Mouse (Mus musculus) lung, embryonic 16.5 days (tissue): ENCODE measurements around the gene Gcsam. TPM values are rescaled to one million over a fixed set of nuclear protein-coding genes. Genes with fewer than 3 reads are reported as not detected.

Source experiments
- ATAC-seq: fragments of 200-750 bp; cut with Nextera tagmentation; 2 replicates; pipeline ENCODE4 v1.8.0; 2017; ENCODE audit warnings: low read depth, mild to moderate bottlenecking, moderate library complexity
- H3K27ac ChIP-seq: fragments of 300-500 bp; sonication (generic); 2 replicates; pipeline ENCODE4 v1.5.1; 2014; ENCODE audit warnings: mild to moderate bottlenecking, control low read depth, low read length
- H3K27me3 ChIP-seq: fragments of 300-500 bp; sonication (generic); 2 replicates; pipeline ENCODE4 v1.6.1; 2014; ENCODE audit warnings: low read depth, low read length, mixed read lengths; ENCODE audit not compliant: control insufficient read depth, insufficient read depth
- H3K36me3 ChIP-seq: fragments of 300-500 bp; sonication (generic); 2 replicates; pipeline ENCODE4 v1.6.1; 2014; ENCODE audit warnings: low read length; ENCODE audit not compliant: control insufficient read depth, insufficient read depth
- H3K4me1 ChIP-seq: fragments of 300-500 bp; sonication (generic); replicated peaks from 2 replicates; pipeline ENCODE4 v1.6.1; 2014; ENCODE audit warnings: low read length, mixed read lengths; ENCODE audit not compliant: control insufficient read depth, insufficient read depth
- H3K4me2 ChIP-seq: fragments of 300-500 bp; sonication (generic); 2 replicates; pipeline ENCODE4 v1.6.1; 2014; ENCODE audit warnings: low read depth, low read length, control low read depth
- H3K4me3 ChIP-seq: fragments of 300-500 bp; sonication (generic); 2 replicates; pipeline ENCODE4 v1.5.1; 2014; ENCODE audit warnings: mild to moderate bottlenecking, low read length, control low read depth
- H3K9ac ChIP-seq: fragments of 300-500 bp; sonication (generic); 2 replicates; pipeline ENCODE4 v1.6.1; 2014; ENCODE audit warnings: low read length, control low read depth
- H3K9me3 ChIP-seq: fragments of 300-500 bp; sonication (generic); 2 replicates; pipeline ENCODE4 v1.6.1; 2016; ENCODE audit warnings: low read length; ENCODE audit not compliant: control insufficient read depth
- WGBS: fragments of 180-500 bp; shearing (Covaris S2); extraction: QIAGEN DNeasy Blood & Tissue Kit; methylation state at CpG from one replicate; pipeline ENCODE4 v1.1.7; 2014; 5-methylcytosine and 5-hydroxymethylcytosine counted together
- polyA plus RNA-seq: library from polyadenylated mRNA; unstranded; fragments of >200 nt; fragmentation: Nextera tagmentation; extraction: Ambion mirVana; gene quantifications from 2 replicates; pipeline ENCODE4 v1.2.1, GENCODE M21; 2015

The Gcsam gene
- polyA plus RNA-seq = 0.08 and 0.38 TPM in 2 replicates

DNA sequence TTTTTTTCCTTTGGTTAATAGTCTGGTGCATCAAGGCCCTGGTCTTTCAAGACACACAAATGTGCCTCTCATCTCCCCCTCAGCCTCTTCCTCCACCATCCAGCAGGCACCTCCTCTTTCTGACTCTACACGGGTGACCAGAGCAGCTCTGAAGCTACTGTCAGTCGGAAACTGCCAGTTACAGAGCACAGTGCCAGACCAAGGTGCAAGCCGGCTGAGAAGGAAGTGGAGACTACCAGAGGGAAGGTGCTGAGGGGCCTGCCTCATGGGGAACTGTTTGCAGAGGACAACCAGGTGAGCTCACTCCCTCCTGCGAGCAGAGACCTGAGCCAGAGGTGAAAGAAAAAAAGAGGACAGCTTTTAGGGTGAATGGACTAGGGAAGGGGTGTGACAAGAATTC, at the start of gene Gcsam:
Gene Gcsam, plus strand, starts transcription at position 114 of the 400 bp plus-strand sequence.
- H3K4me2 ChIP-seq = no peak within 1 kb of the TSS
- H3K27ac ChIP-seq = peak within 1 kb of the TSS; percentile 48; the same call in 1 of the 2 replicates
- no peak within 1 kb of the TSS for H3K9ac ChIP-seq
- 44% methylated on average over 4 of the region's 4 CpGs for WGBS
- H3K4me1 ChIP-seq = no peaks in the 10 kb centered on the region
- H3K27me3 ChIP-seq = no peaks in the 10 kb centered on the region
- no peak within 1 kb of the TSS for H3K4me3 ChIP-seq
- ATAC-seq = no peak
- no peaks in the 10 kb centered on the region for H3K9me3 ChIP-seq
- H3K36me3 ChIP-seq = no peaks in the 10 kb centered on the region

DNA sequence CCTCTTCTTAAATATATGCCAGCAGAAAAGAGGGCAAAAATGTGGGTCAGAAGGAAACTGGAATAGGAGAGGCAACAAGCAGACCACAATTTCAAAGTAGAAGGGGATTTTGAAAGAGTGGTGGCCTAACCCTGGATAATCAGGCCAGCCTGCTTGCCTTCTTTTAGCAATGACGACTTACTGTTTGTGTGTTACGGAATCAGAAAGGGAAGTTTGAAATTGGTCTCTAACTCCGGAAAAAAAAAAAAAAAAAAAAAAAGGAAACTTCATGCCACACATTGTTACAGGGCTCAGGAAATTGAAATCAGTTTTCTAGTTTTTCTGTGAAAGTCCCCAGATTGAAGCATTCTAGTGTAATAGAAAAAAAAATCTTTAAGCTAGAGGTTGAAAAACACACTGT, 48.4 kb upstream of the Gcsam start:
- no peak overlapping the region for H3K4me2 ChIP-seq
- no peaks in the 10 kb centered on the region for H3K27me3 ChIP-seq
- no peak for ATAC-seq
- no peak overlapping the region for H3K9ac ChIP-seq
- H3K4me3 ChIP-seq = no peak overlapping the region
- H3K4me1 ChIP-seq = no peaks in the 10 kb centered on the region
- no peak overlapping the region for H3K27ac ChIP-seq
- H3K9me3 ChIP-seq = no peaks in the 10 kb centered on the region
- WGBS = 44% methylated on average over 3 of the region's 3 CpGs
- H3K36me3 ChIP-seq = no peaks in the 10 kb centered on the region

DNA sequence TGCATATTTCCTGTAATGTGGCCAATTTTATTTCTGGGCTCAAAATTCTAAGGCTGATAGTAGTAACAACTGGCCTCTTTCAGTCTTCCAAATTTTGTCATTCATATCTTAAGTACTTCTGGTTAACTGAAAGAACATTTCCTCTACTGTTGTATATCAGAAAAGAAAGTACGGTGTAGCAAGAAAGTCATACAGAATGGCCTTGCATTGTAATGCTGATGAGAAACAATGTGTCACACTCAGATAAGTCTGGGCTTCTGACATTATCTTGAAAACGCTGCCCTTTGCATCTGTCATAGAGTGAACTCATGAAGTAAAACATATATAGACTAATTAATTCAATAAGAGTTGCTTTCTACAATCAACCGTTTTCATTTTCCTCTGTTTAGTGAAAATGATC, 37.9 kb upstream of the Gcsam start:
- H3K4me3 ChIP-seq = no peak overlapping the region
- 71% methylated on average over 3 of the region's 3 CpGs for WGBS
- H3K36me3 ChIP-seq = no peaks in the 10 kb centered on the region
- no peak overlapping the region for H3K27ac ChIP-seq
- H3K9ac ChIP-seq = no peak overlapping the region
- no peak for ATAC-seq
- H3K27me3 ChIP-seq = no peaks in the 10 kb centered on the region
- no peak overlapping the region for H3K4me2 ChIP-seq
- no peaks in the 10 kb centered on the region for H3K4me1 ChIP-seq
- H3K9me3 ChIP-seq = no peaks in the 10 kb centered on the region

DNA sequence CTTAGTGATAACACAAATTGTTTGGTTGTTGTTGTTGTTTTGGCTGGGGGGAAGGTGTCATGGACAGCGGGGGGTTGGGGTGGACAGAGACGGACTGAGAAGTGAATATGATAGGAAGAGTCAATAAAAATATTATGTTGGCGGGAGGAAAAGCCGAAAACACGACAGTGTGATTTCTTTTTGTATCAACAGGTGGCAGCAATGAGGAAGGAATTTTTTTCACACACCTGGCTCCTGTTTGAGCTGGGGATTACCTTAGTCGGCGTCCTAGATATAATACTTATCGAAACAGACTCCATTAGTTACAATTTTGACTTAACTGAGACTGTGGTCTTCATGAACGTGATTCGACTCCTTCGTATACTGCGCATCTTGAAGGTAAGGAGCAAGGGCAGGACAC, 30.3 kb upstream of the Gcsam start:
- WGBS = 49% methylated on average over 12 of the region's 12 CpGs
- no peaks in the 10 kb centered on the region for H3K4me1 ChIP-seq
- no peak overlapping the region for H3K9ac ChIP-seq
- no peaks in the 10 kb centered on the region for H3K36me3 ChIP-seq
- no peaks in the 10 kb centered on the region for H3K27me3 ChIP-seq
- no peak for ATAC-seq
- no peaks in the 10 kb centered on the region for H3K9me3 ChIP-seq
- no peak overlapping the region for H3K4me3 ChIP-seq
- no peak overlapping the region for H3K4me2 ChIP-seq
- no peak overlapping the region for H3K27ac ChIP-seq

DNA sequence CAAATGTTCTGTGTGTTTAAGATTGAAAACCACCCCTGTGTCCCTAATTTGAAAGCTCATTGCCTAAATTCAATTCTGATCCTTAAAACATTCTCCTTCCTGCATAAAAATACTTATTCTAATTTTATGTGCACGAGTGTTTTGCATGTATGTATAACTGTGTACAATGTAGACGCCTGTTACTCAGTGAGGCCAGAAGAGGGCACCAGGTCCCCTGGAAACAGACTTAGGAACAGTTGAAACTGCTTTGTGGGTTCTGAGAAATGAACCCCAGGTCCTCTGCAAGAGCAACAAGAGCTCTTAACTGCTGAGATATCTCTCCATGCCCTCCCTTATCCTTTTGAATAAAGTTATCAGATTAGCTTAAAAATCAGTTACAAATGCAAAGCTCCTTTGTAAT, 27.7 kb upstream of the Gcsam start:
- Histone ChIP-seq H3K9ac (no peak overlapping the region), H3K4me1 (no peaks in the 10 kb centered on the region), H3K27me3 (no peaks in the 10 kb centered on the region), H3K4me2 (no peak overlapping the region), H3K36me3 (no peaks in the 10 kb centered on the region), H3K4me3 (no peak overlapping the region), H3K9me3 (no peaks in the 10 kb centered on the region), H3K27ac (no peak overlapping the region)
- no peak for ATAC-seq
- 19% methylated on average over 2 of the region's 2 CpGs for WGBS

DNA sequence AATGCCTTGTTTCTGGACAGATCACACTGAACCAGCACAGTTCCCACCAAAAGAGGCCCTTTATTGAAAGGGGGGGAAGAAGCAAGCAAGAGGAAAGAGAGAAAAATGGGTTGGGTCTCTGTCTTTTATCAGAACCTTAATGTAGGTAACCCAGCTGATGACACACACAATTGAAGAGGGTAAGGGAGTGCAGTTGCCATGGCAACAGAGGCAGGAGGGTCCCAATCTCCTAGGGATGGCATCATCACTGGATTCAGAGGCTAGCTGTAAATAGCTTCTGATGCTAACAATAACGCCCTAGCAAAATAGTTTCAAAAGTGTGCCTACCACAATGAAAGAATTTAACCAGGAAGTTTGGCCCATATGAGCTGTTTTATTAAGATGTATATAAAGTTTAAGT, 16.5 kb upstream of the Gcsam start:
- Histone ChIP-seq H3K9me3 (no peaks in the 10 kb centered on the region), H3K9ac (no peak overlapping the region), H3K36me3 (no peaks in the 10 kb centered on the region), H3K4me3 (no peak overlapping the region), H3K4me1 (no peaks in the 10 kb centered on the region), H3K27me3 (no peaks in the 10 kb centered on the region), H3K27ac (no peak overlapping the region), H3K4me2 (no peak overlapping the region)
- WGBS = 71% methylated on average over 1 of the region's 1 CpGs
- no peak for ATAC-seq

DNA sequence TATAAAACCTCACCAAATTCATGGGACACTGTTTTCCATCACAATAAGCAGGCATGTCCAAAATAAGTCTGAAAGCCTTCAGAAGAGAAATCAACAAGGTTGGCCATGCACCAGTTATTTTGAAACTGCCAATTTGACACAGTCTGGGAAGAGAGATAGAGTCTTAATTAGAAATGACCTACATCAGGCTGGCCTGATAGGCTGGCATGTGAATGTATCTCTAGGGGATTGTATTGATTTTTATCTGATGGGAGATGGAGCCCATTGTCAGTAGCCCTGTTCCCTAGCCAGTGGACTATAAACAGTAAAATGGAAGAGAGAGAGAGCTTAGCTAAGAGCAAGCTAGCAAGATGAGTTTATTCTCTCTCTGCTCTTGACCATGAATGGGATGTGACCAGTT, 14.7 kb upstream of the Gcsam start:
- H3K36me3 ChIP-seq = no peaks in the 10 kb centered on the region
- no peak overlapping the region for H3K4me2 ChIP-seq
- no peaks in the 10 kb centered on the region for H3K4me1 ChIP-seq
- H3K9ac ChIP-seq = no peak overlapping the region
- H3K9me3 ChIP-seq = no peaks in the 10 kb centered on the region
- no peak for ATAC-seq
- H3K27me3 ChIP-seq = no peaks in the 10 kb centered on the region
- no peak overlapping the region for H3K4me3 ChIP-seq
- no peak overlapping the region for H3K27ac ChIP-seq

DNA sequence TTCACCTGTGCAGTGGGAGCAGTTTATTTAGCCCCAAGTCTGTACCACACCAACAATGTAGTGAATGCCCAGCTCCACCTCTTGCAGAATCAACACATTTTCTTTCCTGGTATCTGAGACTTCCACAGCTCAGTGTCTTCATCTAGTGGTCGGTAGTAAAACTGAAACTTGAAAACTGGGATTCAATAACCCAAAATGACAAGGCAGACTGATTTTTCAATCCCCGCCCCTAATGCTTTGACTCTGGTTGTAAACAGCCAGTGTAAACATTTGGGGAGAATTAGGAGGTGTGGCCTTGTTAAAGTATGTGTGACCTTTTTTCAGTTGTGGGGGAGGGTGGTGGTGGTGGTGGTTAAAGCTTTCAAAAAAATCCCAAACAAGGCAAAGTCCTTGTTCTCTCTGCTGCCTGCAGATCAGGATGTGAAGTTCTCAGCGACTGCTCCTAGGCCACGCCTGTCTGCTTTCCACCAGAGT, 1.7 kb upstream of the Gcsam start:
- H3K36me3 ChIP-seq = no peaks in the 10 kb centered on the region
- no peak overlapping the region for H3K9ac ChIP-seq
- H3K9me3 ChIP-seq = no peaks in the 10 kb centered on the region
- 16% methylated on average over 4 of the region's 4 CpGs for WGBS
- peak overlapping the region; percentile 48 for H3K27ac ChIP-seq
- H3K27me3 ChIP-seq = no peaks in the 10 kb centered on the region
- no peaks in the 10 kb centered on the region for H3K4me1 ChIP-seq
- 0 out of 2 replicates have a peak overlapping the region, but pooled peaks have one; percentile 13 for H3K4me2 ChIP-seq
- peak; percentile 82 for ATAC-seq
- no peak overlapping the region for H3K4me3 ChIP-seq

DNA sequence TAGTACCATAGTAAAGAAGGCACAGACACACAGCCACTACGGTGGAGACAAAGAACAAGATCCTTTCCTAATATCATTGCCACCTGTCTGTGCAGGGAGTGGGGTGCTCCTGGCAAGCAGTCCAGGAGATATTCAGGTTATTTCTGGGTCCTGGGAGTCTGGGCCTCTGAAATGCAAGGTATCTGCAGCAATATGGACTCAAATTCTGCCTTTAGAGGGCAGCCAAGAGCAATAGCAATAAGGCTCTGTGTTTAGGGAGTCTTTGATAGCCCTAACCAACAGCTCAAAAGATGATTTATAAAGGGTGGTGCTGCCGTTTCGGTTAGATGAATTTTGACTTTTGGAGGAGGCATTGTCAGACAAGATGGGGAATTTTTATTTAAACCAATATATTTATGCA, 880 bp upstream of the Gcsam start:
- no peaks in the 10 kb centered on the region for H3K36me3 ChIP-seq
- WGBS = 58% methylated on average over 3 of the region's 3 CpGs
- H3K27ac ChIP-seq = peak overlapping the region; percentile 48; the same call in 1 of the 2 replicates

DNA sequence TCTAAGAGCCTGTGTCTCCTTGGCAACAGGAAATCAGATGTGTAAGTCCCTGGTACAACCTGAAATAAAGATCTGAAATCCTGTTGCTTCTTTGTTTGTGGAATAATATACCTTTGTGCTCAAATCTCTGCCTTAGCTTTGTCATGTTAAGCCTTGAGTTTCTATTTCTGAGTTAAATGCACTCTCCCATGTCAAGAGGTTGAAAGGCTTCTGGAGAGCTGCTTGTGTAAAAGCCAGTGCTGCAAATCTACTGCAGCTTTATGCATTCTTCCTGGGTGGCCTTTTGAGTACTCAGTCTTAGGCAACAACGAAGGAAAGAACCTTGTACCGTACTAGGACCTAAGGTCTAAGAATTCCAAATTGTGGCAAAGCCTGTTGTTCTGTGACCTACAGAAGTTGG, 3.1 kb downstream of the Gcsam start:
- WGBS = 50% methylated on average over 2 of the region's 2 CpGs

More for the DNA sequence above, 880 bp upstream of the Gcsam start:
- Histone ChIP-seq H3K4me2 (no peak overlapping the region), H3K4me1 (no peaks in the 10 kb centered on the region), H3K27me3 (no peaks in the 10 kb centered on the region), H3K9me3 (no peaks in the 10 kb centered on the region), H3K9ac (no peak overlapping the region), H3K4me3 (no peak overlapping the region)
- ATAC-seq = peak; percentile 42; the same call in 1 of the 2 replicates

More for the DNA sequence above, 3.1 kb downstream of the Gcsam start:
- ATAC-seq = no peak
- no peaks in the 10 kb centered on the region for H3K27me3 ChIP-seq
- no peaks in the 10 kb centered on the region for H3K9me3 ChIP-seq
- H3K36me3 ChIP-seq = no peaks in the 10 kb centered on the region
- H3K27ac ChIP-seq = no peak overlapping the region
- no peak overlapping the region for H3K4me3 ChIP-seq
- H3K9ac ChIP-seq = no peak overlapping the region
- no peaks in the 10 kb centered on the region for H3K4me1 ChIP-seq
- H3K4me2 ChIP-seq = no peak overlapping the region
